Mouse (Mus musculus) forebrain, embryonic 11.5 days (tissue): ENCODE results near the gene Sarm1. TPM values are rescaled to one million over a fixed set of nuclear protein-coding genes. Genes with fewer than 3 reads are reported as not detected.

Source experiments
- ATAC-seq: fragments of 200-750 bp; cut with Nextera tagmentation; replicated peaks from 2 replicates; pipeline ENCODE4 v1.8.0; 2017; ENCODE audit warnings: moderate TSS enrichment; ENCODE audit not compliant: low FRiP score
- DNase-seq: peaks from one replicate; pipeline ENCODE4 v3.0.0-alpha.2; 2017; ENCODE audit warnings: low spot score
- H3K27ac ChIP-seq: fragments of 300-500 bp; sonication (generic); 2 replicates; pipeline ENCODE4 v1.5.1; 2014; ENCODE audit warnings: low read depth, low read length
- H3K27me3 ChIP-seq: fragments of 300-500 bp; sonication (generic); 2 replicates; pipeline ENCODE4 v1.6.1; 2014; ENCODE audit warnings: mild to moderate bottlenecking, low read length, mixed read lengths; ENCODE audit not compliant: control insufficient read depth, insufficient read depth
- H3K36me3 ChIP-seq: fragments of 300-500 bp; sonication (generic); 2 replicates; pipeline ENCODE4 v1.6.1; 2014; ENCODE audit warnings: mild to moderate bottlenecking, low read length, moderate library complexity, mixed read lengths; ENCODE audit not compliant: control insufficient read depth, insufficient read depth
- H3K4me1 ChIP-seq: fragments of 300-500 bp; sonication (generic); replicated peaks from 2 replicates; pipeline ENCODE4 v1.6.1; 2014; ENCODE audit warnings: low read length, mixed read lengths; ENCODE audit not compliant: control insufficient read depth, insufficient read depth
- H3K4me2 ChIP-seq: fragments of 300-500 bp; sonication (generic); 2 replicates; pipeline ENCODE4 v1.6.1; 2014; ENCODE audit warnings: low read depth, mild to moderate bottlenecking, low read length, moderate library complexity, mixed read lengths; ENCODE audit not compliant: severe bottlenecking
- H3K4me3 ChIP-seq: fragments of 300-500 bp; sonication (generic); 2 replicates; pipeline ENCODE4 v1.5.1; 2014; ENCODE audit warnings: low read depth, low read length
- H3K9ac ChIP-seq: fragments of 300-500 bp; sonication (generic); 2 replicates; pipeline ENCODE4 v1.6.1; 2014; ENCODE audit warnings: low read length
- H3K9me3 ChIP-seq: fragments of 300-500 bp; sonication (generic); 2 replicates; pipeline ENCODE4 v1.6.1; 2016; ENCODE audit warnings: low read length, mixed read lengths; ENCODE audit not compliant: control insufficient read depth
- WGBS: fragments of 180-500 bp; shearing (Covaris S2); extraction: QIAGEN DNeasy Blood & Tissue Kit; methylation state at CpG from one replicate; pipeline ENCODE4 v1.1.7; 2014; 5-methylcytosine and 5-hydroxymethylcytosine counted together
- polyA plus RNA-seq: library from polyadenylated mRNA; unstranded; fragments of >200 nt; fragmentation: Nextera tagmentation; extraction: Ambion mirVana; gene quantifications from 2 replicates; pipeline ENCODE4 v1.2.1, GENCODE M21; 2014

The Sarm1 gene
- polyA plus RNA-seq, 1 experiment from 2014 or later = 18.4 TPM

DNA sequence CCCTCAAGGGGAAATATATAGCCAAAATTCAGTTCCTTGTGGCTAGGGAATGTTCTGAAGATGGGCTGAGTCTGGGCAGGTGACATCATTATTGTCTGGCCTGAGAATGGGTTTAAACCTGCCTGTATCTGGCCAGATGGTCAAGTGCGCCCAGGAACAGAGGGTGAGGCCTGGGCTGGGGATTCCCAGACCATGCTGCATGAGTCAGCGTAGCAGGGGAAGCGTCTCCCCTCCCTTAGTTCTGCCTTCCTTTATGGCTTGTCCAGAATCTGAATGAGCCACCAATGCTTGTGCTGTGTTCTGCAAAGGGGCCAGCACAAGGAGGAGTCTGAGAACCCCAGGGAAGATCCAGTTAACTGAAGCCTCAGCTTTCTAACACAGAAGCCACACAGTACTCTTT is 50.4 kb downstream of the Sarm1 start:
- no peaks in the 10 kb centered on the region for H3K9me3 ChIP-seq
- no peak overlapping the region for H3K4me2 ChIP-seq
- H3K27me3 ChIP-seq = no peaks in the 10 kb centered on the region
- no peak overlapping the region for H3K4me3 ChIP-seq
- no peaks in the 10 kb centered on the region for H3K4me1 ChIP-seq
- no peaks in the 10 kb centered on the region for H3K36me3 ChIP-seq
- DNase-seq = no peak
- H3K9ac ChIP-seq = no peak overlapping the region
- no peak overlapping the region for H3K27ac ChIP-seq
- no peak for ATAC-seq
- 85% methylated on average over 3 of the region's 3 CpGs for WGBS

DNA sequence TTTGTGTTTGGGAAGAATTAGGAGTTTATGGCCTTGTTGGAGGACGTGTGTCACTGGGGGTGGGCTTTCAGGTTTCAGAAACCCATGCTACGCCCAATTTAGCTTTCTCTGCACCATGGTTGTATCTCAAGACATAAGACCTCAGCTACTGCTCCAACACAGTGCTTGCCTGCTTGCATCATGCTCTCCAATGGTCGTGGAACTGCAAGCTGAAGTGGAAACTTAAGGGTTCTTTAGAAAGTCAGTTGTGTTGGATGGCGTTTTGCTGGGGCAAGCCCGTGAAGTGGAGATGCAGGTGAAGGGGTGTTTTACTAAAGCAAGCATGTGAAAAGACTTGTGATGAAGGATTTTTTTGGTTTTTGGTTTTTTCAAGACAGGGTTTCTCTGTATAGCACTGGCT is 54.4 kb downstream of the Sarm1 start:
- Histone ChIP-seq H3K9me3 (no peaks in the 10 kb centered on the region), H3K27me3 (no peaks in the 10 kb centered on the region), H3K4me2 (no peak overlapping the region), H3K4me3 (no peak overlapping the region), H3K36me3 (no peaks in the 10 kb centered on the region), H3K9ac (no peak overlapping the region), H3K27ac (no peak overlapping the region), H3K4me1 (no peaks in the 10 kb centered on the region)
- WGBS = 82% methylated on average over 5 of the region's 5 CpGs
- no peak for ATAC-seq
- DNase-seq = no peak

DNA sequence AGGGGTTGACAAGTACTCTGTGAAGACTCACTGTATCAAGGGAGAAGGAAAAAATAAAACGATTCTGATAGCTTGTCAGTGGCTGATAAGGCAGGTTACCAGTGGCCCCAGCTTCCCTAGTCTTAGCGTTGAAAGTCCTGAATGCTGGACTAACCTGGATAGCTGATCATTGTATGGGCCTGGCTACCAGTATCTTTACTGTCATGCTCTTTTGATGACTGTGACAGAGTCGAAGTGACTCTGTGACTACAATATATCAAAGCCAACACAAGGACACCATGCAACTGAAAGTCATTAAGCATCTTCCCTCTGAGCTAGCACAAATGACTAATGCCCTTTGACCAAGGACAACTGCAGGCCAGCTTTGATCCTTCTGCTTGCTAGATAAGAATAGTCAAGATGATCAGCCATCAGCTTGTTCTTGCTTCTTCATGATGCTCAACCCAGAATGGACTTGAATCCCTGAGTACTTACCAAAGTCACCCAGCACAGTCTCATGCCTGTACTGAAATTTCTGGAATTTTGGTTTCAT is 59.1 kb downstream of the Sarm1 start:
- no peak for DNase-seq
- H3K4me3 ChIP-seq = no peak overlapping the region
- H3K9me3 ChIP-seq = no peaks in the 10 kb centered on the region
- H3K36me3 ChIP-seq = no peaks in the 10 kb centered on the region
- H3K27me3 ChIP-seq = no peaks in the 10 kb centered on the region
- peaks cover 5% of the 10 kb centered on the region; the same call in 1 of the 2 replicates for H3K4me1 ChIP-seq
- H3K9ac ChIP-seq = no peak overlapping the region
- WGBS = 73% methylated on average over 3 of the region's 3 CpGs
- no peak overlapping the region for H3K4me2 ChIP-seq
- H3K27ac ChIP-seq = no peak overlapping the region
- ATAC-seq = no peak

DNA sequence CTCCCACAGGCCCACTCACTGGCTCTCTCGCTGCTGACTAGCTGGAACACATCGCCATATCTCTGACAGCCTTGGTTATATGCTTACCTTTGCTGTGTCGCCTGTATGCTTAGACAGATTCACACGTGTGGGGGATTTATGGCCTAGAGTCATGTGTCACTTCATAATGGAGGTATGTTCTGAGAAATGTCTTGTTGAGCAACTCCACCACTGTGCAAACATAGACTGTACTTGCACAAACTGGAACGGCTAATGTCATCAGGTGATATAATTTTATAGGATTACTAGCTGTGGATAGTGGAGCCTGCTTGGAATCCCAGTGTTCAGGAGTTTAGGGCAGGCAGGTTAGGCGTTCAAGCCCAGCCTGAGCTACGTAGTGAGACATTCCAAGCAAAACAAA is 60.4 kb downstream of the Sarm1 start:
- DNase-seq = no peak
- Histone ChIP-seq H3K9me3 (no peaks in the 10 kb centered on the region), H3K4me1 (peaks cover 5% of the 10 kb centered on the region; the same call in 1 of the 2 replicates), H3K27me3 (no peaks in the 10 kb centered on the region), H3K4me2 (no peak overlapping the region), H3K9ac (no peak overlapping the region), H3K36me3 (no peaks in the 10 kb centered on the region), H3K4me3 (no peak overlapping the region), H3K27ac (no peak overlapping the region)
- ATAC-seq = no peak
- WGBS = 95% methylated on average over 7 of the region's 7 CpGs

DNA sequence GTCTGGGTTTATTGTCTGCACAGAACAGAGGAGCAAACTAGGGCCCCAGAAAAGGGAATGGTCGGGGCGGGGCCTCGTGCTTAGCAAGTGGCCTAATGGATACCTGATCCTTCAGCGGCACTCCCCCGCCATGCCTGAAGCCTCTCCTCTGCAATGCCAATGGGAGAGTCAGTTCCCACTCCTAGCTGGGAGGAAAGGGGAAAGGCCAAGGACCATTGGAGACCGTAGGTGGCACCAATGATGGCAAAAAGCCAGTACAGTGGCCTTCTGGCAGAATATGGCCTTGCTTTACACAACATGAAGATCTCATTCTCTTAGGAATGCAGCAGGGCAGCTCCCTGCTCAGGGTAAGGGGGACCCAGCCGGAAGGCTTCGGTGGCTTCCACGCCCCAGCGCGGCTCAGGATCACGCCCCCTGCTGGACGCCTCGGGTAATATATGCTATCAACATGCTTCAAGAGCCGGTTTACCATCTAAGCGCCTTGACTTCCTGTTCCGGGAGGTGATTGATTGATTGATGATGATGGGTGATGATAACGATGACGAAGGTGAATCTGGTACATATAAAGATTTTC is 61.7 kb downstream of the Sarm1 start:
- 6% methylated on average over 19 of the region's 19 CpGs for WGBS
- H3K36me3 ChIP-seq = no peaks in the 10 kb centered on the region
- no peak overlapping the region for H3K27ac ChIP-seq
- no peaks in the 10 kb centered on the region for H3K27me3 ChIP-seq
- DNase-seq (peak; percentile 89), ATAC-seq (no peak)
- no peak overlapping the region for H3K4me3 ChIP-seq
- no peak overlapping the region for H3K9ac ChIP-seq
- H3K4me1 ChIP-seq = peaks cover 5% of the 10 kb centered on the region; the same call in 1 of the 2 replicates
- peak overlapping the region; percentile 33 for H3K4me2 ChIP-seq
- H3K9me3 ChIP-seq = no peaks in the 10 kb centered on the region

DNA sequence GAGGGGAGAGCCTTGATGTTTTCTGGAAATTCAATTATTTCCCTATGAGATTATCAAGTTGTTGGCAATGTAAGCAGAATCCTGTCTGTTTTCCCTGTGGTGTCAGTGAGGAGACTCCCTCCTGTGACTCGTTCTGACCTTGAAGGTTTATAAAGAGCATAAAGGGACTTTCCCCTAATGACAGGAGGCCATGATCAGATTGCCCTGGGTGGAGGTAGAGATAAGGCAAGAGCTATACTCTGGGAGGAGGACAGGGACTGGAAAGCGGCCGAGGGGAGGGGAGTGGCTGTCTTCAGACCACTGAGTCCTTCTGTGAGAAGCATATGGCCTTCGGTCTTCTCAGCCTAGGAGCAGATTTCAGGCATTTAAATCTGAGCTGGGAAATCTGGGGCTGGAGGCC is 63.5 kb downstream of the Sarm1 start:
- WGBS = 88% methylated on average over 4 of the region's 4 CpGs
- Histone ChIP-seq H3K27me3 (no peaks in the 10 kb centered on the region), H3K4me1 (peaks cover 5% of the 10 kb centered on the region; the same call in 1 of the 2 replicates), H3K27ac (no peak overlapping the region), H3K36me3 (no peaks in the 10 kb centered on the region), H3K9me3 (no peaks in the 10 kb centered on the region), H3K9ac (no peak overlapping the region), H3K4me2 (no peak overlapping the region), H3K4me3 (no peak overlapping the region)
- no peak for DNase-seq
- ATAC-seq = no peak

DNA sequence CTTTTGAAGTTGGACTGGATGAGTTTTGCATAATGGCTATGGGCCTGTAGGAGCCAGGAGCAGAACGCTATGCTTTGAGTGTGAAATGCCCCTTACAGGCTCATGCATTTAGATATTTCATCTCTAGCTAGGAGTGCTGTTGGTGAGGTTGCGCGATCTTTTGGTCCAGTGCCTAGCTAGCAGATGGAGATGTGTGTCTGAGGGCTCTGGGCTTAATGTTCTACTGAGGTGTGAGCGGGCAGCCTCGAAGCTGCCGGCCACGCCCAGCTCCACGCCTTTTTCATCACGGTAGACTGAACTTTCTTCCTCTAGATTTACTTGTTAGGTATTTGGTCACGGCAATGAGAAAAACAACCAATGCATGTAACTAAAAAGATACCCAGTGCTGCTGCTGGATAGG is 66.4 kb downstream of the Sarm1 start:
- no peaks in the 10 kb centered on the region for H3K27me3 ChIP-seq
- H3K4me3 ChIP-seq = no peak overlapping the region
- no peak for ATAC-seq
- H3K4me2 ChIP-seq = no peak overlapping the region
- H3K27ac ChIP-seq = no peak overlapping the region
- DNase-seq = no peak
- H3K36me3 ChIP-seq = no peaks in the 10 kb centered on the region
- H3K9ac ChIP-seq = no peak overlapping the region
- no peaks in the 10 kb centered on the region for H3K9me3 ChIP-seq
- peaks cover 5% of the 10 kb centered on the region; the same call in 1 of the 2 replicates for H3K4me1 ChIP-seq
- 91% methylated on average over 10 of the region's 10 CpGs for WGBS

DNA sequence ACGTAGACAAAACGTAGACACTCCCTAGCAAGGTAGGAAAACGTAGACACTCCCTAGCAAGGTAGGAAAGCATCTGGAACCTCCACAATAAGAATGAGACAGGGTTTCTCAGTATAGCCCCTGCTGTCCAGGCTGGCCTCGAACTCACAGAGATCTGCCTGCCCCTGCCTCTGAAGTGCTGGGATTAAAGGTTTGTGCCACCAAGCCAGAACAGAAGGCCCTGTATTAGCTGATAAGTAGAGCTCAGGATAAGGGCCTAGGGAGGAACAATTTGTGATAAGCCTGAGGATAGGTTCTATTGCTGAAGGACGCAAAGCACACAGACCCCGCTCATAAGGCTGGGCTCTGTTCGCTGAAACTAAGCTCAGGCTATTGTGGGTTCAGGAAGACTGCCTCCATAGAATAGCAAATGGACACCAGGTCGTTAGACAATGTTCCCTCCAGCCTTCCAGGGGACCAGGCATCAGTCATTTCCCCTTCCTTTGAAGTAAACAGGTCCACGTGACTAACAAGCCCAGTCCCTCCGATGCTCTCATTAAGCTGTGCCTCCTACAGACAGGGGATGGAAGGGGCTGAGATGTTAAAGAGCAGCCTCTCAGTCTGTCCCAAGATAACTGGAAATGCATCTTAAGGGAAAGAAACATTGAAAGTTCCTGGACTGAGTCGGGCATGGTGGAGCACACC is 67.2 kb downstream of the Sarm1 start:
- Histone ChIP-seq H3K4me2 (no peak overlapping the region), H3K27ac (no peak overlapping the region), H3K36me3 (no peaks in the 10 kb centered on the region), H3K4me3 (no peak overlapping the region), H3K27me3 (no peaks in the 10 kb centered on the region), H3K4me1 (no peaks in the 10 kb centered on the region), H3K9ac (no peak overlapping the region), H3K9me3 (no peaks in the 10 kb centered on the region)
- WGBS = 57% methylated on average over 11 of the region's 11 CpGs
- no peak for ATAC-seq
- no peak for DNase-seq

DNA sequence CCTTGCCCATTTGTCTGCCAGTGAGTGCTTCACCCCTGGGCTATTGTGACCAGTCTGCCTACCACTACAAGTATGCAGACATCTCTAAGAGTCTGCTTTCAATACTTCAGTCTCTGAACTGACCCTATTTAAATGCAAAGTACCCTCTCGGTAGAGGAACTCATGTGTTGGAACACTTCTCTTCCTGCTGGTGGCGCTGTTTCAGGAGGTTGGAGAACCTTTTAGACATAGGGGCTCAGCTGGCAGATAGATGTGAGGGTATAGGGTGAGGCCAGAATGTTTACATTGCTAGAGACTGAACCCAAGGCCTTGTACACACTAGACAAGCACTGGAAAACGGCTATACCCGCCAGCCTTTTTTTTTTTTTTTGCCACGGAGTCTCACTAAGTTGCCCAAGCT is 69.2 kb downstream of the Sarm1 start:
- Histone ChIP-seq H3K9me3 (no peaks in the 10 kb centered on the region), H3K27ac (no peak overlapping the region), H3K4me2 (no peak overlapping the region), H3K27me3 (no peaks in the 10 kb centered on the region), H3K4me1 (no peaks in the 10 kb centered on the region), H3K9ac (no peak overlapping the region), H3K4me3 (no peak overlapping the region), H3K36me3 (no peaks in the 10 kb centered on the region)
- 74% methylated on average over 5 of the region's 5 CpGs for WGBS
- DNase-seq (no peak), ATAC-seq (no peak)
